Mouse (Mus musculus) hindbrain, embryonic 11.5 days (tissue): ENCODE measurements around the gene Cadps2. TPM values are rescaled to one million over a fixed set of nuclear protein-coding genes. Genes with fewer than 3 reads are reported as not detected.

Source experiments
- ATAC-seq: fragments of 200-750 bp; cut with Nextera tagmentation; 2 replicates; pipeline ENCODE4 v1.8.0; 2017; ENCODE audit warnings: mild to moderate bottlenecking, moderate TSS enrichment, moderate library complexity; ENCODE audit not compliant: low FRiP score
- DNase-seq: peaks from one replicate; pipeline ENCODE4 v3.0.0-alpha.2; 2015; ENCODE audit warnings: low spot score
- H3K27ac ChIP-seq: fragments of 300-500 bp; sonication (generic); 2 replicates; pipeline ENCODE4 v1.5.1; 2014; ENCODE audit warnings: mild to moderate bottlenecking, low read depth, low read length
- H3K27me3 ChIP-seq: fragments of 300-500 bp; sonication (generic); 2 replicates; pipeline ENCODE4 v1.6.1; 2014; ENCODE audit warnings: mild to moderate bottlenecking, low read length, moderate library complexity, mixed read lengths; ENCODE audit not compliant: control insufficient read depth, insufficient read depth
- H3K36me3 ChIP-seq: fragments of 300-500 bp; sonication (generic); 2 replicates; pipeline ENCODE4 v1.6.1; 2014; ENCODE audit warnings: mild to moderate bottlenecking, low read length, moderate library complexity, mixed read lengths; ENCODE audit not compliant: control insufficient read depth, insufficient read depth
- H3K4me1 ChIP-seq: fragments of 300-500 bp; sonication (generic); replicated peaks from 2 replicates; pipeline ENCODE4 v1.6.1; 2014; ENCODE audit warnings: low read length, mixed read lengths; ENCODE audit not compliant: control insufficient read depth, insufficient read depth
- H3K4me2 ChIP-seq: fragments of 300-500 bp; sonication (generic); replicated peaks from 2 replicates; pipeline ENCODE4 v1.6.1; 2014; ENCODE audit warnings: mild to moderate bottlenecking, low read depth, low read length
- H3K4me3 ChIP-seq: fragments of 300-500 bp; sonication (generic); 2 replicates; pipeline ENCODE4 v1.5.1; 2014; ENCODE audit warnings: low read depth, low read length
- H3K9ac ChIP-seq: fragments of 300-500 bp; sonication (generic); 2 replicates; pipeline ENCODE4 v1.6.1; 2014; ENCODE audit warnings: low read depth, low read length
- H3K9me3 ChIP-seq: fragments of 300-500 bp; sonication (generic); 2 replicates; pipeline ENCODE4 v1.6.1; 2016; ENCODE audit warnings: low read length; ENCODE audit not compliant: control insufficient read depth
- WGBS: fragments of 180-500 bp; shearing (Covaris S2); extraction: QIAGEN DNeasy Blood & Tissue Kit; methylation state at CpG from one replicate; pipeline ENCODE4 v1.1.7; 2014; 5-methylcytosine and 5-hydroxymethylcytosine counted together
- polyA plus RNA-seq: library from polyadenylated mRNA; unstranded; fragments of >200 nt; fragmentation: Nextera tagmentation; extraction: Ambion mirVana; gene quantifications from 2 replicates; pipeline ENCODE4 v1.2.1, GENCODE M21; 2014

Gene Cadps2
- polyA plus RNA-seq, 1 experiment from 2014 or later = 2.2 TPM

DNA sequence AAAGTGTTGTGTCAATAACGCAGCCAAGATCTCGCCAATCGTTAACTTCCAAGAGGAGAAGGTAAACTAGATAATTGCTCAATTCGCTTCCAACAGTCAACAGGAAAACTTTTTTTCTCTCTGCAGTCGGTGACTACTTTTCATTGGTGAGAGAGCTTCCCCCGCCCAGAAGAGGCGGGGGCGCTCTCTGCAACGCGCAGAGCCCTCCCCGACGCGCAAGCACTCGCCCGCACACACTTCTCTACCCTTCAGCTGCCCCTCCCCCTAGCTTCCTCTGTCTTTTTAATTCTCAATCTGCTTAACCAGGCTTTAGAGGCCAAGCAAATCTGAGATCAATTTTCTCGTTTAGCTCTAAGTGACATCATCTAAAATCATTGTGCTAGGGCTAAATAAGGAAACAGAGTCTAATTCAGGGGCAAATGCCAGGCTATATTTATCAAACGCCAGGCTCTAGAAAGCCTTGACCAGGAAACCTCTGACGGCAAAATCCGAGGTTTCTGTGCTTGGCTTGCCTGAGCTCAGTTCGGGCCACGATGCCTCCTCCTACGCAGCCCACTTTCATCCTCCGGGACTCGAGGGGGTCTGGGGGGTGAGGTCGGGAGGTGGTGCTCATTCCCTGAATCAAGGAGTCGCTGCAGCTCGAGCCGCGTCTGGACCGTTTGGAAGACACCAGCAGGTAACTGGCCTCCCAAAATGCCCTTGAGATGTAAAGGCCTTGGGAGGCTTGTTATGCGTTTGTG, 590.7 kb downstream of the Cadps2 start, which contains the start of gene Fezf1:
Gene Fezf1 (minus strand): TSS at position 50 of the 740 bp plus-strand sequence.
- Histone ChIP-seq H3K4me1 (no peaks in the 10 kb centered on the region), H3K27ac (no peak within 1 kb of the TSS), H3K4me3 (peak within 1 kb of the TSS; percentile 33), H3K9ac (no peak within 1 kb of the TSS), H3K9me3 (no peaks in the 10 kb centered on the region), H3K27me3 (peaks cover 81% of the 10 kb centered on the region), H3K36me3 (no peaks in the 10 kb centered on the region), H3K4me2 (peak within 1 kb of the TSS; percentile 46)
- DNase-seq (peak; percentile 71), ATAC-seq (0 out of 2 replicates have a peak, but pooled peaks have one; percentile 8)
- WGBS = under 1% methylated on average over 31 of the region's 31 CpGs

DNA sequence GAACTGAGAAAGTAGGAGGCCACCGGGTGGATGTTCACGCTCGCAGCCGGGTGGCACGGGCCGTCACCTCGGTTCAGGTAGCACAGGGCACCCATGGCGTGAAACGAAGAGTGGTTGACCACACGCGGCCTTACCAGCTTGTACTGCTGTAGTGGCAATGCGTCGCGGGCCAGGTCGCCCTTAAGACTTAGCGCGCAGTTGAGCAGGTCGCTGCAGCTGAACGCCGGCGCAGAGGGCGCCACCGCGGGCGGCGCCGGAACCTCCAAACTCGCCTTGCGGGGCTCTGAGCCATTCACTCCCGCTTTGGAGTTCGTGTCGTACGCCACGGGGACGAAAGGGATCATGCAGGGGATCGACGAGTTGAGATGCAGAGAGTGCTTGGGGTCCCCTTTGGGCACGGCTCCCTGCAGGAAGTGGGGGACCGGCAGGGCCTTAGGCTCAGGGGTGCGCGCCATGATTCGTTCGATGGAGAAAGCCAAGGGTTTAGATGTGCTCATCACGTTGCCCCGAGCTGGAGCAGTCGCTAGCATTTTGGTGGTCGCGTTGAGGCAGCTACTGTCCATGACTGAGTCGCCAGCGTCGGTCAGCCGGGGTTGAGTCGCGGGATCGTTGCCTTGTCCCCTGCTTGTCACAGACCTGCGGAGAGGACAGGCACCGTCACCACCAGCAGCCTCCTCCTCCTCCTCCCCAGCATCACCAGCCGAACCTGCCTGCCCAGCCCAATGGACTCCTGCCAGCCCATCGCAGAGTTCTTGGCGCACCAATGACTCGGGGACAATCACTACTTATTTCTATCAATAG, 591.5 kb downstream of the Cadps2 start:
- H3K4me1 ChIP-seq = no peaks in the 10 kb centered on the region
- no peaks in the 10 kb centered on the region for H3K9me3 ChIP-seq
- WGBS = under 1% methylated on average over 61 of the region's 61 CpGs
- H3K4me2 ChIP-seq = peak overlapping the region; percentile 19; the same call in 1 of the 2 replicates
- H3K9ac ChIP-seq = no peak overlapping the region
- DNase-seq = no peak
- ATAC-seq = no peak
- H3K27me3 ChIP-seq = peaks cover 82% of the 10 kb centered on the region
- 0 out of 2 replicates have a peak overlapping the region, but pooled peaks have one; percentile 10 for H3K4me3 ChIP-seq
- no peak overlapping the region for H3K27ac ChIP-seq
- no peaks in the 10 kb centered on the region for H3K36me3 ChIP-seq

DNA sequence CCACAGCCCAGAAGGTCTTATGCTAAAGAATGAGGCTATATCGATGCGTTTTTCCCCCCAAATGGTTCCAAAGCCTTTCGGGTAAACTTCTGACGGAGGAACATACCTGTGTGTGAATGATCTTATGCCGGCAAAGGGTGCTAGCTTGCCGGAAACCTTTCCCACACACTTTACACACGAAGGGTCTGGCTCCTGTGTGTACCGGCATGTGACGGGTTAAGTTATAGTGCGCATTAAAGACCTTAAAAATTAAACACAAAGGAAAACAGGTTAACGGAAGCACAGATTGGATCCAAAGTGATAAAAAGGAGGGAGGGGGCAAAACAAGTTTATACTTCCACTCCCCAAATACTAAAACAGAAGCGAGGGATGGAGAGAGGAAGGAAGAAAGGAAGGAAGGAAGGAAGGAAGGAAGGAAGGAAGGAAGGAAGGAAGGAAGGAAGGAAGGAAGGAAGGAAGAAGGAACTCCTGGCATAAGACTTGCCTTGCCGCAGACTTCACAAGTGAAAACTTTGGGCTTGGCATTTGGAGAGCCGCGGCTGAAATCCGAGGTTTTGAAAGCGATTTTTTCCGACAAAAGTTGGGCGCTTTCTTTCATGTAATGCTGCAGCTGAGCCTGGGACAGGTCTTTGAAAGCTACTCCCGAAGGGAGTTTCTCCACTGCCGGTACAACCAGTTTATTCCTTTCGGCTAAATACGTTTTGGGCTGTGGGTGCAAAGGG, 592.3 kb downstream of the Cadps2 start:
- Histone ChIP-seq H3K27me3 (peaks cover 83% of the 10 kb centered on the region), H3K4me2 (no peak overlapping the region), H3K4me3 (0 out of 2 replicates have a peak overlapping the region, but pooled peaks have one; percentile 10), H3K4me1 (no peaks in the 10 kb centered on the region), H3K9me3 (no peaks in the 10 kb centered on the region), H3K27ac (no peak overlapping the region), H3K9ac (no peak overlapping the region), H3K36me3 (no peaks in the 10 kb centered on the region)
- DNase-seq (peak; percentile 71), ATAC-seq (no peak)
- 2% methylated on average over 23 of the region's 23 CpGs for WGBS

DNA sequence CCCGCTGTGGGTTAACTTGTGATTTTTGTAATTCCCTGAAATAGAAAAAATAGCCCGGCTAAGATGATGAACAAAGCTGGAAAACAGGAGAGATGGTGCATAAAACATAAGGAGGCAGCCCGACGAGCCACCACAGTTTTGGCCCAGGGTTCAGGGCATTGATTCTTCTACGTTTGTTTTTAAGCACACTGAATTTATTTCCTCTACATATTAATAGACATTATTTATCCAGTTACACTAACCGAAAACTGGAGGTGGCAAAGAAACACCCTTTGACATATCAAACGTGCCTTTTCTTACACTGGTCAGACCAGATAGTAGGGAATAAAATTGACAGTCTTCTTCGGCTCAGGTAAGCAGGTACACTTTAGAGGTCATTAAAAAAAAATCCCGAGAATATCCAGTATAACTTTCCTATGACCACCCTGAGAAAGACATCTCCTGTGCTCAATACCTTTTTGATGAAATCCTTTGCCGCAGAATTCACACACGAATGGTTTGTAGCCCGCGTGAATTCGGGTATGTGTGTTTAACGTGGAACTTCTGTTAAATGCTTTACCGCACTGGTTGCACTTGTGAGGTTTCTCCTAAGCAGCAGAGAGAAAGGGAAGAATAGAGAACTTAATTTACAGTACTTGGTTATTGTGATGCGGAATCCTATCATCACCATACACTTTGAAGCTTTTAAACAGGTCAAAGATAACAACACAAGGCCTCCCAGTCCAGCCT, 593.0 kb downstream of the Cadps2 start:
- WGBS = 2% methylated on average over 17 of the region's 17 CpGs
- Histone ChIP-seq H3K9me3 (no peaks in the 10 kb centered on the region), H3K4me2 (no peak overlapping the region), H3K4me3 (no peak overlapping the region), H3K36me3 (no peaks in the 10 kb centered on the region), H3K27ac (no peak overlapping the region), H3K27me3 (peaks cover 83% of the 10 kb centered on the region), H3K4me1 (no peaks in the 10 kb centered on the region), H3K9ac (no peak overlapping the region)
- no peak for ATAC-seq
- peak; percentile 56 for DNase-seq

DNA sequence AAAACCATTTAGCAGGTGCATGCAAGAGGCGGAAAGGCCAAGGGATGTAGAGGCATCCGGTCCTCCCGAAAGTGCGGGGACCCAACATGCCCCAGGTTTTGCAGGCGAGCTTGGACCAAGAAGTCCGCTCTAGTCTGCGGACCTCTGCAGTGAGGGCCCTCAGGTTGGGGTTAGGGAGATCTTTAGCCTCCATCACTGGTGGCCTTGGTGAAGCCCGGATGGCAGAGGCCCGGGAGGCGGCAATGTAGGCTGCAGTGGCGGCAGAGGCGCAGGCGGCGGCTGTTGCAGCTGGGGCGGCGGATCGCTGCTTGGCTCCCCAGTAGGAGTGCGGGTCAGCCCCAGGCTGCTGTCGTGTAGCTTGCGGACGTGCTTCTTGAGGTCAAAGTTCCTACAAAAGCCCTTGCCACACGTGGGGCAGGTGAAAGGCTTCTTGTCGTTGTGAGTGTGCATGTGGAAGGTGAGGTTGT, 593.6 kb downstream of the Cadps2 start:
- no peaks in the 10 kb centered on the region for H3K9me3 ChIP-seq
- WGBS = under 1% methylated on average over 23 of the region's 23 CpGs
- no peak overlapping the region for H3K9ac ChIP-seq
- no peak overlapping the region for H3K4me2 ChIP-seq
- H3K27ac ChIP-seq = no peak overlapping the region
- no peaks in the 10 kb centered on the region for H3K36me3 ChIP-seq
- peaks cover 81% of the 10 kb centered on the region for H3K27me3 ChIP-seq
- ATAC-seq = no peak
- peak; percentile 64 for DNase-seq
- H3K4me1 ChIP-seq = no peaks in the 10 kb centered on the region
- H3K4me3 ChIP-seq = no peak overlapping the region

DNA sequence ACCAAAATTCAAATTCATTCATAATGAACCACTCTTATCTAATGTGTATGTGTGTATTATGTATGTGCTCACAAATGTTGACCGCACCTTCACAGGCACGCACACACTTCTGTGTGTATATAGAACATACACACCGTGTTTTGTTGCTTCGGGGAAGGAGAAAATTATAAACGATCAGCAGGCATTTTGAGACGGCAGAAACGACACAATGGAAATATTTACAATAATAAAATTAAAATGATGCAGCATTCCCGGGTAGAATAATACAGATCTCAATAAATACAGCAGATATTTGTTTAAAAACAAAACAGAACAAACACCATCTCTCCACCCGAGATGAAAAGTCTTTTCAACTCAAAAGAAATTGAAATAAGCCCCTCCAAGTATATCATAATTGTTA, 594.1 kb downstream of the Cadps2 start:
- Histone ChIP-seq H3K9me3 (no peaks in the 10 kb centered on the region), H3K27me3 (peaks cover 77% of the 10 kb centered on the region), H3K4me2 (no peak overlapping the region), H3K9ac (no peak overlapping the region), H3K4me3 (no peak overlapping the region), H3K27ac (no peak overlapping the region), H3K36me3 (no peaks in the 10 kb centered on the region), H3K4me1 (no peaks in the 10 kb centered on the region)
- DNase-seq = peak; percentile 42
- 15% methylated on average over 9 of the region's 9 CpGs for WGBS
- no peak for ATAC-seq

DNA sequence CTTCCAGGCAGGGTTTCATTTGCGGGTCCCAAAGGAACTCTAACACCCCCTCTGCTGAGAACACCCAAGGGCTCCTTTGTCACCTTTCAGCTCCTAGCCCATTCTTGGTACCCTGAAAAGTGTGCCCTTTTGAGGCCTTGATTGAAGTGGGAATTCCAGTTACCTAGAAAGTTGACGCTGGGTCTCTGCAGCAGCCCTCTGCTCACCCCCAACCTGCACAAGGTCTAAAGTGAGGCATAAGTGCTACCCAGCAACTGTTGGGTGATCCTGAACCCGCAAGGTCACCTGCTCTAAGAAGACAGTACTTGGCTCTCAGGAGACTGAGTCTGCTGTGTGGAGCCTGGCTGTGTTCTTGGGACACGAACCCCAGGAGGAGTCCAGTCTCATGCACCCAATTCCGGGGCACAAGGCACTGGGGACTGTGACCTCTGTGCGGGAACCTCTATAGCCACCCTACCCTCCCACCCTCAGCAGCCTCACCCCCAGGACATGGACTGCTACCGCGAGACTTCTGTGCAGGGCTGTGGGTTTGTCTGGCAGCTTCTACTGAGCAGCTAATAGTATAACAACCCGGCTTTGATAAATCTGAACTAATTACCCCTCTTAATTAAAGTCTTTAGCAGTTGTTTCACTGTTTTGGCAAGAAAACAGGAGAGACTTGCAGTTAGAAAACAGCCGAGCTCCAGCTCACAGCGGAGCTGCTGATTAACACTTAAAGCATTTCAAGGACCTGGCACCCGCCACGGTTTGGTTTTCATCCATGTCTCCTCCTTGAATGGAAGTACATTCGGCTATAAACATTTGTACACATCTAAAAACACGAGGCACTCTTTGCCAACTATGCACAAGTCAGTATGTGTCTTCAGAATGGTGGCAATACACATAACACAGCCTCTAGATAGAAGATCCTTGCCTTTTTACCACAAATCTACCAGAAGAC, 595.1 kb downstream of the Cadps2 start:
- H3K9me3 ChIP-seq = no peaks in the 10 kb centered on the region
- peak; percentile 46 for DNase-seq
- H3K27ac ChIP-seq = no peak overlapping the region
- ATAC-seq = 0 out of 2 replicates have a peak, but pooled peaks have one; percentile 25
- WGBS = 3% methylated on average over 15 of the region's 15 CpGs
- no peaks in the 10 kb centered on the region for H3K4me1 ChIP-seq
- H3K36me3 ChIP-seq = no peaks in the 10 kb centered on the region
- H3K27me3 ChIP-seq = peaks cover 66% of the 10 kb centered on the region
- no peak overlapping the region for H3K4me2 ChIP-seq
- H3K9ac ChIP-seq = no peak overlapping the region
- no peak overlapping the region for H3K4me3 ChIP-seq
